In genomic region chrX:99172301-99172700, GRCm38 (mm10) we compare ENCODE assay signal across 20 mouse cellular contexts. TPM values are rescaled to one million over a fixed set of nuclear protein-coding genes. Genes with fewer than 3 reads are reported as not detected.
A peak's percentile ranks its signal among the peaks of the same experiment; 100 is the strongest.
DNase-seq lines count a peak whose midpoint lies in the region; ATAC-seq and TF ChIP-seq lines count a peak whose summit lies in the region.
"Had no signal": no experiment of that assay in that cellular context is flagged by ENCODE, and none has a peak within 500 bp of the region (broad histone marks: within the 10 kb centered on the region; RNA-seq: fewer than 3 reads in every experiment).

No protein-coding gene starts in this region.

- WGBS in lung, embryonic 15.5 days, result 25% methylated on average over 5 of the region's 5 CpGs
- 38% methylated on average over 5 of the region's 5 CpGs for WGBS in lung, postnatal 0 days
- 58% methylated on average over 5 of the region's 5 CpGs for WGBS in hindbrain, embryonic 13.5 days
- WGBS in hindbrain, embryonic 10.5 days, result 44% methylated on average over 5 of the region's 5 CpGs

- H3K36me3 ChIP-seq in lung, embryonic 15.5 days, result no peaks in the 10 kb centered on the region
- H3K36me3 ChIP-seq in lung, postnatal 0 days (ENCODE audit: insufficient read depth, low read length), result no peaks in the 10 kb centered on the region
- H3K36me3 ChIP-seq in hindbrain, embryonic 13.5 days, result no peaks in the 10 kb centered on the region
- H3K36me3 ChIP-seq in hindbrain, embryonic 10.5 days, result no peaks in the 10 kb centered on the region
- H3K36me3 ChIP-seq: embryonic facial prominence, embryonic 13.5 days; hindbrain, embryonic 15.5 days; liver, embryonic 12.5 days; neural tube, embryonic 12.5 days had no signal

- DNase-seq in heart, postnatal 10 days, result peak; percentile 13 to 18
- no peak for DNase-seq in heart, postnatal 25 days (ENCODE audit: low spot score)
- DNase-seq in lung, postnatal 36 days, result no peak
- DNase-seq in lung, postnatal 0 days (ENCODE audit: low spot score), result peak; percentile 52
- DNase-seq in thymus, postnatal 14 days, result no peak
- no peak for DNase-seq in hindbrain, embryonic 10.5 days (ENCODE audit: low spot score)
- DNase-seq: adrenal gland, postnatal 10 days; cerebellum, adult 8-10 months; forebrain, postnatal 0 days; right cerebral cortex, postnatal 25 days; thymus, adult 18-20 months had no signal

- peaks cover 2% of the 10 kb centered on the region; the same call in 1 of the 2 replicates for H3K27me3 ChIP-seq in lung, embryonic 15.5 days
- no peaks in the 10 kb centered on the region; the same call in 1 of the 2 replicates for H3K27me3 ChIP-seq in lung, postnatal 0 days (replicated peaks; ENCODE audit: insufficient read depth, low read length)
- peaks cover 50% of the 10 kb centered on the region for H3K27me3 ChIP-seq in hindbrain, embryonic 13.5 days
- peaks cover 96% of the 10 kb centered on the region for H3K27me3 ChIP-seq in hindbrain, embryonic 10.5 days (ENCODE audit: insufficient read depth, poor library complexity, severe bottlenecking)
- H3K27me3 ChIP-seq: neural tube, embryonic 12.5 days had no signal

- peak; percentile 85 for ATAC-seq in lung, embryonic 15.5 days (ENCODE audit: borderline replicate concordance, extremely low read depth, low FRiP score, low TSS enrichment)
- peak; percentile 85 for ATAC-seq in lung, postnatal 0 days
- ATAC-seq in hindbrain, embryonic 13.5 days (ENCODE audit: low FRiP score), result no peak
- ATAC-seq: forebrain, postnatal 0 days; liver, embryonic 12.5 days had no signal

- intact Hi-C loops in heart, postnatal 10 days (cut with DNase I), result no loop called here
- intact Hi-C loops in heart, postnatal 25 days (cut with DNase I), result no loop called here

- no peak overlapping the region for H3K4me2 ChIP-seq in lung, embryonic 15.5 days
- no peak overlapping the region for H3K4me2 ChIP-seq in lung, postnatal 0 days (replicated peaks; ENCODE audit: low read depth, low read length)
- H3K4me2 ChIP-seq in hindbrain, embryonic 13.5 days, result no peak overlapping the region
- H3K4me2 ChIP-seq: embryonic facial prominence, embryonic 13.5 days; hindbrain, embryonic 15.5 days; liver, embryonic 12.5 days; midbrain, embryonic 11.5 days; neural tube, embryonic 12.5 days had no signal

- TF ChIP-seq EP300 in lung, postnatal 0 days (IDR thresholded peaks at IDR 0.05), result no peak

- peak overlapping the region; percentile 19 for H3K27ac ChIP-seq in lung, embryonic 15.5 days
- H3K27ac ChIP-seq in lung, postnatal 0 days (ENCODE audit: low read length), result no peak overlapping the region
- no peak overlapping the region for H3K27ac ChIP-seq in hindbrain, embryonic 13.5 days
- no peak overlapping the region for H3K27ac ChIP-seq in hindbrain, embryonic 10.5 days
- H3K27ac ChIP-seq: embryonic facial prominence, embryonic 13.5 days; hindbrain, embryonic 15.5 days; layer of hippocampus, adult 2 months; liver, embryonic 12.5 days; macrophage; neural tube, embryonic 12.5 days had no signal

- no peak overlapping the region for H3K4me3 ChIP-seq in lung, embryonic 15.5 days
- no peak overlapping the region for H3K4me3 ChIP-seq in lung, postnatal 0 days (ENCODE audit: low read depth, low read length)
- H3K4me3 ChIP-seq in hindbrain, embryonic 13.5 days, result no peak overlapping the region
- no peak overlapping the region for H3K4me3 ChIP-seq in hindbrain, embryonic 10.5 days
- H3K4me3 ChIP-seq: embryonic facial prominence, embryonic 13.5 days; hindbrain, embryonic 15.5 days; layer of hippocampus, adult 2 months; liver, embryonic 12.5 days; neural tube, embryonic 12.5 days had no signal

- no peak for TF ChIP-seq CTCF in lung, postnatal 0 days (IDR thresholded peaks at IDR 0.05)

- no peaks in the 10 kb centered on the region for H3K9me3 ChIP-seq in lung, embryonic 15.5 days
- no peaks in the 10 kb centered on the region for H3K9me3 ChIP-seq in lung, postnatal 0 days (ENCODE audit: low read length)
- H3K9me3 ChIP-seq in hindbrain, embryonic 13.5 days, result no peaks in the 10 kb centered on the region
- no peaks in the 10 kb centered on the region for H3K9me3 ChIP-seq in hindbrain, embryonic 10.5 days
- H3K9me3 ChIP-seq: embryonic facial prominence, embryonic 13.5 days; hindbrain, embryonic 15.5 days; liver, embryonic 12.5 days; neural tube, embryonic 12.5 days had no signal

- no peaks in the 10 kb centered on the region for H3K4me1 ChIP-seq in lung, embryonic 15.5 days
- H3K4me1 ChIP-seq in lung, postnatal 0 days (ENCODE audit: insufficient read depth, low read depth, low read length), result no peaks in the 10 kb centered on the region
- H3K4me1 ChIP-seq in hindbrain, embryonic 13.5 days (replicated peaks), result no peaks in the 10 kb centered on the region
- peaks cover 14% of the 10 kb centered on the region; the same call in 1 of the 2 replicates for H3K4me1 ChIP-seq in hindbrain, embryonic 10.5 days (replicated peaks)
- H3K4me1 ChIP-seq: embryonic facial prominence, embryonic 13.5 days; hindbrain, embryonic 15.5 days; liver, embryonic 12.5 days; neural tube, embryonic 12.5 days had no signal

- no peak overlapping the region for H3K9ac ChIP-seq in lung, embryonic 15.5 days
- H3K9ac ChIP-seq in lung, postnatal 0 days (replicated peaks; ENCODE audit: low read depth), result no peak overlapping the region
- no peak overlapping the region for H3K9ac ChIP-seq in hindbrain, embryonic 13.5 days
- H3K9ac ChIP-seq: embryonic facial prominence, embryonic 13.5 days; forebrain, postnatal 0 days; hindbrain, embryonic 15.5 days; liver, embryonic 12.5 days; neural tube, embryonic 12.5 days had no signal

RNA-seq across cellular contexts. Expression of gene Efnb1, which starts 36.4 kb away (rescaled TPM):
- 10 to 100 TPM; 29.9 to 33.3 TPM for total RNA-seq in heart, postnatal 10 days (2021)
- 10 to 100 TPM; 19.8 to 22.4 TPM for total RNA-seq in heart, postnatal 25 days (2021)
- polyA plus RNA-seq in lung, embryonic 15.5 days (2015; fragmentation: Nextera tagmentation; extraction: Ambion mirVana), result 44.1 and 47.3 TPM in 2 replicates
- 45.6 and 53.0 TPM in 2 replicates for polyA plus RNA-seq in lung, postnatal 0 days (2015; fragmentation: Nextera tagmentation; extraction: Ambion mirVana)
- polyA plus RNA-seq in hindbrain, embryonic 13.5 days (2015; fragmentation: Nextera tagmentation; extraction: Ambion mirVana), result 26.6 and 33.0 TPM in 2 replicates
- polyA plus RNA-seq in hindbrain, embryonic 10.5 days (2016; fragmentation: Nextera tagmentation; extraction: Ambion mirVana), result 48.9 and 52.6 TPM in 2 replicates

Comparison
In these comparisons a context has a peak if more than half of its experiments do, and no peak if none do; other contexts are left out.
1. DNase-seq: peak in heart, postnatal 10 days (2 of 2) and lung, postnatal 0 days (single experiment); none in heart, postnatal 25 days (single experiment), lung, postnatal 36 days (single experiment), thymus, postnatal 14 days (single experiment) and hindbrain, embryonic 10.5 days (single experiment).